Mouse (Mus musculus) CH12.LX (cell line): ENCODE results near the gene Ttc17. TPM values are rescaled to one million over a fixed set of nuclear protein-coding genes. Genes with fewer than 3 reads are reported as not detected.

Experiments used
- DNase-seq: peaks from one replicate; pipeline ENCODE4 v3.0.0-alpha.2; 2013; ENCODE audit errors: extremely low read depth
- H3K27ac ChIP-seq: 2 replicates; pipeline ENCODE4 v1.5.1; 2012; ENCODE audit warnings: low read depth, mild to moderate bottlenecking, control low read depth, moderate library complexity; ENCODE audit not compliant: insufficient read depth
- H3K27me3 ChIP-seq: replicated peaks from 2 replicates; pipeline ENCODE3; 2012; ENCODE audit warnings: inconsistent platforms
- H3K36me3 ChIP-seq, 2 experiments: replicated peaks in 1 of 2; 2 replicates each; pipeline versions ENCODE3 to v1.6.1; 2012; ENCODE audit warnings: inconsistent platforms in 1 of 2, low read length in 1 of 2, mild to moderate bottlenecking in 1 of 2, mixed read lengths in 1 of 2, moderate library complexity in 1 of 2; ENCODE audit not compliant: control insufficient read depth in 1 of 2, insufficient read depth in 1 of 2
- H3K4me1 ChIP-seq, 2 experiments: 2 replicates each; pipeline ENCODE4 v1.6.1; 2012; ENCODE audit warnings: inconsistent platforms in 1 of 2, moderate library complexity in 1 of 2; ENCODE audit not compliant: insufficient read depth in 2 of 2, control insufficient read depth in 1 of 2
- H3K4me2 ChIP-seq: 2 replicates; pipeline ENCODE4 v1.6.1; 2012; ENCODE audit warnings: low read depth, mild to moderate bottlenecking, control low read depth; ENCODE audit not compliant: poor library complexity, insufficient read depth, severe bottlenecking
- H3K4me3 ChIP-seq, 3 experiments: fragments of 150-350 bp in 1 of 3; sonication (generic) in 1 of 3; replicated peaks in 1 of 3; 2 replicates each; pipeline versions ENCODE3 to v1.5.1; 2011 to 2012; ENCODE audit warnings: low read depth in 2 of 3, low read length in 2 of 3, mild to moderate bottlenecking in 2 of 3, moderate library complexity in 2 of 3, control low read depth in 1 of 3, improper control_type of control experiment in 1 of 3, inconsistent platforms in 1 of 3, mixed read lengths in 1 of 3; ENCODE audit not compliant: poor library complexity in 1 of 3
- H3K79me2 ChIP-seq: replicated peaks from 2 replicates; pipeline ENCODE4 v1.6.1; 2012; ENCODE audit warnings: mild to moderate bottlenecking, moderate library complexity; ENCODE audit not compliant: control insufficient read depth, poor library complexity, insufficient read depth, severe bottlenecking; ENCODE audit errors: extremely low read depth
- H3K9ac ChIP-seq: 2 replicates; pipeline ENCODE4 v1.6.1; 2012; ENCODE audit warnings: low read depth, mild to moderate bottlenecking, control low read depth, moderate library complexity; ENCODE audit not compliant: insufficient read depth
- H3K9me3 ChIP-seq: replicated peaks from 2 replicates; pipeline ENCODE3; 2012; ENCODE audit warnings: low read length, inconsistent platforms, mixed read lengths
- CHD1 ChIP-seq: IDR thresholded peaks from 2 replicates; pipeline ENCODE4 v1.6.1; 2012; ENCODE audit warnings: low read depth, low read length, improper control_type of control experiment, inconsistent platforms
- CHD2 ChIP-seq: IDR thresholded peaks from 2 replicates; pipeline ENCODE4 v1.6.1; 2011; ENCODE audit warnings: low read length, improper control_type of control experiment
- CTCF ChIP-seq, 2 experiments: IDR thresholded peaks in 1 of 2; conservative IDR thresholded peaks in 1 of 2; 2 replicates each; pipeline ENCODE4 v1.5.1; 2011 to 2012; ENCODE audit warnings: low read depth in 2 of 2, low read length in 2 of 2, improper control_type of control experiment in 1 of 2, inconsistent platforms in 1 of 2, mild to moderate bottlenecking in 1 of 2, moderate library complexity in 1 of 2
- E2F4 ChIP-seq: IDR thresholded peaks from 2 replicates; pipeline ENCODE4 v1.6.1; 2011; ENCODE audit warnings: low read depth, low read length, improper control_type of control experiment; ENCODE audit not compliant: insufficient replicate concordance
- ELF1 ChIP-seq: IDR thresholded peaks from 2 replicates; pipeline ENCODE4 v1.6.1; 2014; ENCODE audit warnings: low read depth, mild to moderate bottlenecking, inconsistent platforms, low read length, improper control_type of control experiment
- ETS1 ChIP-seq: conservative IDR thresholded peaks from 2 replicates; pipeline ENCODE4 v1.6.1; 2012; ENCODE audit warnings: low read depth, mild to moderate bottlenecking, inconsistent platforms, low read length, improper control_type of control experiment, moderate library complexity
- GABPA ChIP-seq: IDR thresholded peaks from 2 replicates; pipeline ENCODE4 v1.6.1; 2012; ENCODE audit warnings: low read depth, low read length, improper control_type of control experiment, inconsistent platforms; ENCODE audit not compliant: insufficient replicate concordance
- HCFC1 ChIP-seq: IDR thresholded peaks from 2 replicates; pipeline ENCODE4 v1.6.1; 2012; ENCODE audit warnings: low read depth, mild to moderate bottlenecking, inconsistent platforms, low read length, improper control_type of control experiment
- IRF4 ChIP-seq: IDR thresholded peaks from 2 replicates; pipeline ENCODE4 v1.6.1; 2014; ENCODE audit warnings: low read depth, mild to moderate bottlenecking, inconsistent platforms, low read length, improper control_type of control experiment
- JUN ChIP-seq: IDR thresholded peaks from 2 replicates; pipeline ENCODE4 v1.6.1; 2011; ENCODE audit warnings: low read depth, mild to moderate bottlenecking, low read length, improper control_type of control experiment, moderate library complexity; ENCODE audit not compliant: insufficient read depth
- JUND ChIP-seq: conservative IDR thresholded peaks from 2 replicates; pipeline ENCODE4 v1.6.1; 2011; ENCODE audit warnings: low read depth, low read length, improper control_type of control experiment
- MAX ChIP-seq: IDR thresholded peaks from 2 replicates; pipeline ENCODE4 v1.6.1; 2011; ENCODE audit warnings: low read length, improper control_type of control experiment
- MXI1 ChIP-seq: IDR thresholded peaks from 2 replicates; pipeline ENCODE4 v1.6.1; 2011; ENCODE audit warnings: mild to moderate bottlenecking, low read depth, low read length, improper control_type of control experiment
- MYC ChIP-seq: IDR thresholded peaks from 2 replicates; pipeline ENCODE4 v1.6.1; 2011; ENCODE audit warnings: low read depth, mild to moderate bottlenecking, improper control_type of control experiment, low read length
- NRF1 ChIP-seq: IDR thresholded peaks from 2 replicates; pipeline ENCODE4 v1.6.1; 2014; ENCODE audit warnings: low read depth, mild to moderate bottlenecking, inconsistent platforms, low read length, improper control_type of control experiment, moderate library complexity
- POLR2AphosphoS2 ChIP-seq: IDR thresholded peaks from 2 replicates; pipeline ENCODE4 v1.6.1; 2011; ENCODE audit warnings: low read depth, low read length, improper control_type of control experiment
- RCOR1 ChIP-seq: conservative IDR thresholded peaks from 2 replicates; pipeline ENCODE4 v1.6.1; 2012; ENCODE audit warnings: low read depth, mild to moderate bottlenecking, inconsistent platforms, low read length, improper control_type of control experiment
- SMC3 ChIP-seq: IDR thresholded peaks from 2 replicates; pipeline ENCODE4 v1.6.1; 2011; ENCODE audit warnings: low read depth, low read length, improper control_type of control experiment
- TBP ChIP-seq: conservative IDR thresholded peaks from 2 replicates; pipeline ENCODE4 v1.6.1; 2011; ENCODE audit warnings: low read depth, low read length, improper control_type of control experiment
- TCF12 ChIP-seq: IDR thresholded peaks from 2 replicates; pipeline ENCODE4 v1.6.1; 2014; ENCODE audit warnings: low read depth, mild to moderate bottlenecking, inconsistent platforms, low read length, improper control_type of control experiment
- UBTF ChIP-seq: IDR thresholded peaks from 2 replicates; pipeline ENCODE4 v1.6.1; 2012; ENCODE audit warnings: low read depth, mild to moderate bottlenecking, inconsistent platforms, low read length, improper control_type of control experiment, moderate library complexity
- USF1 ChIP-seq: IDR thresholded peaks from 2 replicates; pipeline ENCODE4 v1.6.1; 2014; ENCODE audit warnings: low read depth, mild to moderate bottlenecking, inconsistent platforms, low read length, improper control_type of control experiment
- USF2 ChIP-seq: conservative IDR thresholded peaks from 2 replicates; pipeline ENCODE4 v1.6.1; 2011; ENCODE audit warnings: low read depth, low read length, improper control_type of control experiment
- ZC3H11A ChIP-seq: IDR thresholded peaks from 2 replicates; pipeline ENCODE4 v1.6.1; 2012; ENCODE audit warnings: low read depth, mild to moderate bottlenecking, inconsistent platforms, low read length, improper control_type of control experiment
- ZKSCAN1 ChIP-seq: IDR thresholded peaks from 2 replicates; pipeline ENCODE4 v1.6.1; 2012; ENCODE audit warnings: low read depth, inconsistent platforms, low read length, improper control_type of control experiment, borderline replicate concordance
- ZMIZ1 ChIP-seq: IDR thresholded peaks from 2 replicates; pipeline ENCODE4 v1.6.1; 2012; ENCODE audit warnings: low read depth, mild to moderate bottlenecking, inconsistent platforms, low read length, improper control_type of control experiment
- ZNF384 ChIP-seq: IDR thresholded peaks from 2 replicates; pipeline ENCODE4 v1.6.1; 2012; ENCODE audit warnings: low read depth, low read length, improper control_type of control experiment, inconsistent platforms
- dilution Hi-C: fragments of 300-500 bp; cut with MboI; formaldehyde crosslinking; loops from 2 replicates; pipeline ENCODE4 v1.14.3; 2020; ENCODE audit warnings: low sequenced_read_pairs; ENCODE audit not compliant: extremely low pct_unique_long_range_greater_than_20kb, extremely low pct_ligation_motif_present
- in situ Hi-C: fragments of 300-500 bp; cut with MboI; formaldehyde crosslinking; loops from 3 replicates; pipeline ENCODE4 v1.14.3; 2019; ENCODE audit warnings: low sequenced_read_pairs, low pct_ligation_motif_present, low pct_unique_long_range_greater_than_20kb, mixed read lengths
- polyA plus RNA-seq: library from polyadenylated mRNA; unstranded; fragments of >175 nt; gene quantifications from 2 replicates; pipeline ENCODE4 v1.2.1, GENCODE M21; 2012; ENCODE audit warnings: low read depth; ENCODE audit not compliant: insufficient read length
- total RNA-seq, 2 experiments: library from RNA; depleted of rRNA; stranded (reverse); fragments of 300-350 nt in 1 of 2; fragments of >200 nt in 1 of 2; gene quantifications; 2 replicates each; pipeline ENCODE4 v1.2.3; 2012 to 2014

Ttc17 gene
- total and polyA plus RNA-seq, 3 experiments, result 13.2 to 17.9 (median 13.8) TPM

- H3K9me3 ChIP-seq, result no peaks in the 10 kb centered on the region
- no peak overlapping the region for H3K9ac ChIP-seq
- H3K4me2 ChIP-seq, result no peak overlapping the region
- H3K79me2 ChIP-seq, result no peaks in the 10 kb centered on the region
- H3K27me3 ChIP-seq, result peaks cover 54% of the 10 kb centered on the region
- TF ChIP-seq ZNF384 (no peak), TCF12 (no peak), MAX (no peak), CTCF (conservative IDR thresholded peaks at IDR 0.05 in 1 of 2, IDR thresholded peaks at IDR 0.05 in 1 of 2; ENCODE audit: low read depth in 2 of 2, low read length in 2 of 2) (no peak), RCOR1 (no peak), ZMIZ1 (no peak), MXI1 (no peak), JUND (no peak), GABPA (no peak), USF2 (no peak), UBTF (no peak), TBP (no peak)
- TF ChIP-seq, all 38 proteins: peak for 0
- in situ Hi-C loops (loop anchor here (25.0 kb wide), 2 partner anchors 252 to 427 kb away; partner anchors contain the start of gene Accsl), dilution Hi-C loops (no loop called here)
- no peaks in the 10 kb centered on the region for H3K36me3 ChIP-seq
- no peak overlapping the region for H3K4me3 ChIP-seq
- peaks cover 3 to 5% of the 10 kb centered on the region in 2 experiments; a peak in 1 of 4 replicates for H3K4me1 ChIP-seq
- no peak overlapping the region for H3K27ac ChIP-seq
- no peak for DNase-seq
These were observed 117.3 kb downstream of the Ttc17 start for GRCm38 (mm10) chr2:94289169-94289568.

- no peak overlapping the region for H3K9ac ChIP-seq
- no peak overlapping the region for H3K4me3 ChIP-seq
- no peaks in the 10 kb centered on the region for H3K79me2 ChIP-seq
- H3K36me3 ChIP-seq, result no peaks in the 10 kb centered on the region
- H3K4me1 ChIP-seq, result peaks cover 3 to 5% of the 10 kb centered on the region in 2 experiments; a peak in 1 of 4 replicates
- H3K9me3 ChIP-seq, result no peaks in the 10 kb centered on the region
- DNase-seq, result no peak
- TF ChIP-seq UBTF, result no peak
- TF ChIP-seq IRF4, result no peak
- no peak for TF ChIP-seq ZC3H11A
- TF ChIP-seq CHD1, result no peak
- no peak for TF ChIP-seq ETS1
- TF ChIP-seq RCOR1, result no peak
- TF ChIP-seq NRF1, result no peak
- no peak for TF ChIP-seq SMC3
- no peak for TF ChIP-seq MXI1
- TF ChIP-seq ELF1, result no peak
- TF ChIP-seq POLR2AphosphoS2, result no peak
- no peak for TF ChIP-seq JUN
- TF ChIP-seq E2F4, result no peak
- TF ChIP-seq ZKSCAN1, result no peak
- no peak for TF ChIP-seq MYC
- TF ChIP-seq USF1, result no peak
- TF ChIP-seq TBP, result no peak
- no peak for TF ChIP-seq HCFC1
- no peak for TF ChIP-seq CHD2
- dilution Hi-C loops, result no loop called here
- peaks cover 53% of the 10 kb centered on the region for H3K27me3 ChIP-seq
- no peak overlapping the region for H3K27ac ChIP-seq
- no peak overlapping the region for H3K4me2 ChIP-seq
- in situ Hi-C loops, result loop anchor here (25.0 kb wide), 2 partner anchors 251 to 426 kb away; partner anchors contain the start of gene Accsl
These were observed 118.4 kb downstream of the Ttc17 start for GRCm38 (mm10) chr2:94288086-94288485.
